Mouse (Mus musculus) R1 (cell line): ENCODE measurements at regions not wholly inside any gene's neighbourhood (a gene's known extent, or its start where the extent isn't known, plus 50 kb on each side); places are given as distances from the start of the nearest gene placed in this dataset.

Experiments
- DNase-seq: peaks from one replicate; pipeline ENCODE4 v3.0.0-alpha.2; 2018; ENCODE audit warnings: low read depth, low spot score

GRCm38 (mm10) chr15:31173309-31174115 lies 50.6 kb upstream of the Dap start:
- DNase-seq = no peak
